29 mouse cellular contexts compared by ENCODE assay signal in the genomic region with DNA sequence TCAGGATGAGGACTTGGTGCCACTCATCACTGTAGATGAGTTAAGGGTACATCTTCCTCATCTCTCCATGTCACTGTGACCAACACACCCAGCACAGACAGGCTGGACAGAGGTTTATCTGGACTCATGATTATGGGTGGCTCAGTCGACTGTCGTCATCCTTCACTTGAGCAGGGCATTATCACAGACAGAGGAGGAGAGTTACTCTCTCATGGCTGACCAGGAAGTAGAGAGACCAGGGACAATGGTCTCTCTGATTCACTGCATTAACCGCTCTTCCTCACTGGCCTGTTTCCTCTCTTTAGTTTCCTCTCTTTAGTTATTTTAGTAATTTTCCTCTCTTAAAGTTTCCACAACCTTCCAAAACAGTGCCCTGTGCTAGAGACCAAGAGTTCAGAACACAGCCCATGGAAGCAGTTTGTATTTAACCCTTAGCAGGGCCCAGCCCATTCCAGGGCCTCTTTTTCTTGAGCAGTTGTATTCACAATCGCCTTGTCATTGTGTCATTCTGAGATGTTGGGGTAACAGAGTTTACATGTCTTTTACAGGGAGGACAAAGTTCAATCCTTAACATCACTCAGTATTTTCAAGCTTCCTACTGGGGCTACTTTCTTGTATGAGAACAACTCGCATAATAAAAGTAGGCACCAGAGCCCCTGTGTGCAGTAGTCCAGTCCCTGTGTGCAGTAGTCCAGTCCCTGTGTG. TPM values are rescaled to one million over a fixed set of nuclear protein-coding genes. Genes with fewer than 3 reads are reported as not detected.
"Had no signal": no experiment of that assay in that cellular context is flagged by ENCODE, and none has a peak within 500 bp of the region (broad histone marks: within the 10 kb centered on the region; RNA-seq: fewer than 3 reads in every experiment).

No protein-coding gene starts in this region.

- H3K36me3 ChIP-seq: limb, embryonic 13.5 days; liver, embryonic 12.5 days; liver, embryonic 15.5 days; lung, embryonic 15.5 days; midbrain, embryonic 13.5 days; stomach, embryonic 15.5 days had no signal

- ATAC-seq: liver, embryonic 12.5 days; midbrain, embryonic 16.5 days had no signal

- H3K9ac ChIP-seq: limb, embryonic 13.5 days; liver, embryonic 12.5 days; liver, embryonic 15.5 days; lung, embryonic 15.5 days; midbrain, embryonic 13.5 days; stomach, embryonic 15.5 days had no signal

- DNase-seq: kidney, adult 11 months; kidney, adult 8-10 months; kidney, postnatal 25 days; layer of hippocampus, adult 9-11 months; liver; lung, adult 18-20 months; lung, postnatal 10 days; lung, postnatal 4 days; right cerebral cortex, adult 18-20 months; right cerebral cortex, postnatal 14 days; right cerebral cortex, postnatal 4 days; spleen, adult 18-20 months; thymus, adult 2 months; thymus, postnatal 14 days; thymus, postnatal 4 days had no signal

- H3K9me3 ChIP-seq: limb, embryonic 10.5 days; liver, embryonic 12.5 days; liver, embryonic 15.5 days; stomach, embryonic 15.5 days had no signal

- H3K4me2 ChIP-seq: limb, embryonic 13.5 days; liver, embryonic 12.5 days; liver, embryonic 15.5 days; lung, embryonic 15.5 days; midbrain, embryonic 13.5 days; stomach, embryonic 15.5 days had no signal

- H3K27me3 ChIP-seq: limb, embryonic 13.5 days; liver, embryonic 12.5 days; liver, embryonic 15.5 days; lung, embryonic 15.5 days; midbrain, embryonic 13.5 days; stomach, embryonic 15.5 days had no signal

- H3K27ac ChIP-seq: kidney, postnatal 0 days; layer of hippocampus, adult 2 months; limb, embryonic 10.5 days; limb, embryonic 13.5 days; liver, embryonic 12.5 days; liver, embryonic 15.5 days; lung, embryonic 15.5 days; midbrain, embryonic 10.5 days; midbrain, embryonic 13.5 days; stomach, embryonic 15.5 days had no signal

- H3K4me3 ChIP-seq: layer of hippocampus, adult 2 months; limb, embryonic 10.5 days; limb, embryonic 13.5 days; liver, embryonic 12.5 days; liver, embryonic 15.5 days; lung, embryonic 15.5 days; midbrain, embryonic 10.5 days; midbrain, embryonic 13.5 days; myocyte; stomach, embryonic 15.5 days had no signal

- H3K4me1 ChIP-seq: liver, embryonic 12.5 days; liver, embryonic 15.5 days; stomach, embryonic 15.5 days had no signal

RNA-seq across cellular contexts. Expression of a gene that starts 31.7 kb away (rescaled TPM):
- total RNA-seq: megakaryocyte progenitor cell, adult 5-6 weeks; monocyte, adult 5-6 weeks had no signal
